24 mouse cellular contexts compared by ENCODE assay signal in the genomic region with DNA sequence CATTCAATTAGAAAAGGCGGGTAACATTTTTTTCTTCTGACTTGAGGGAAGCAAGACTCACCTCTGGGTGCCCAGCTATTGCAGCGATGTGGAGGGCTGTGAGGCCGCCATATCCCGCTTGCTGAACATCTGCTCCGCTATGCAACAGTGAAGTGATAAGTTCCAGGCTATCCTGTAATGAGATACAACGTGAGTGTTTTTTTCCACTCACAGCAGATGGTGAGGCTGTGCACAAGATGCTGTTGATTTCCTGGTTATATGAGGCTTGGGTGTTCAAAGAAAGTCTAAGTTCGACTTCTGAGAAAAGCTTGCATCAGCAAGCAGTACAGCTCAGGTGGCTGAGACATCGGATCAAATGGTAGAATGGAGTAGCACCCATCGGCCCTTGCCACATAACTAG. TPM values are rescaled to one million over a fixed set of nuclear protein-coding genes. Genes with fewer than 3 reads are reported as not detected.
DNase-seq lines count a peak whose midpoint lies in the region; ATAC-seq and TF ChIP-seq lines count a peak whose summit lies in the region.
"Had no signal": no experiment of that assay in that cellular context is flagged by ENCODE, and none has a peak within 500 bp of the region (broad histone marks: within the 10 kb centered on the region; RNA-seq: fewer than 3 reads in every experiment).

No protein-coding gene starts in this region.

- no peak overlapping the region for H3K27ac ChIP-seq in thymus, adult 2 months (ENCODE audit: control insufficient read depth, insufficient read depth, low read length)
- no peak overlapping the region for H3K27ac ChIP-seq in liver, postnatal 0 days (ENCODE audit: low read depth)
- H3K27ac ChIP-seq: heart, embryonic 13.5 days; hindbrain, postnatal 0 days; midbrain, embryonic 10.5 days; neural tube, embryonic 12.5 days had no signal

- TF ChIP-seq POLR2A in thymus, adult 2 months (IDR thresholded peaks at IDR 0.05; ENCODE audit: control insufficient read depth, extremely low read depth, insufficient read depth, low read length, poor library complexity): no peak

- intact Hi-C loops in left cerebral cortex, postnatal 25 days (cut with DNase I): no loop called here

- no peak for TF ChIP-seq EP300 in liver, postnatal 0 days (IDR thresholded peaks at IDR 0.05; ENCODE audit: low read depth)

- H3K4me3 ChIP-seq in thymus, adult 2 months (ENCODE audit: control insufficient read depth, insufficient read depth, low read length): no peak overlapping the region
- no peak overlapping the region for H3K4me3 ChIP-seq in liver, postnatal 0 days (ENCODE audit: low read depth, low read length)
- H3K4me3 ChIP-seq: heart, embryonic 13.5 days; midbrain, embryonic 10.5 days; neural tube, embryonic 12.5 days had no signal

- H3K9ac ChIP-seq in liver, postnatal 0 days (replicated peaks): no peak overlapping the region
- H3K9ac ChIP-seq: heart, embryonic 13.5 days; neural tube, embryonic 12.5 days had no signal

- H3K4me2 ChIP-seq in liver, postnatal 0 days (ENCODE audit: low read depth, low read length): no peak overlapping the region
- H3K4me2 ChIP-seq: heart, embryonic 13.5 days; neural tube, embryonic 12.5 days had no signal

- H3K27me3 ChIP-seq in thymus, adult 2 months (ENCODE audit: control insufficient read depth, insufficient read depth, low read length): no peaks in the 10 kb centered on the region
- no peaks in the 10 kb centered on the region for H3K27me3 ChIP-seq in liver, postnatal 0 days (ENCODE audit: insufficient read depth, low read length)
- H3K27me3 ChIP-seq: heart, embryonic 13.5 days; neural tube, embryonic 12.5 days had no signal

- ATAC-seq in liver, postnatal 0 days: no peak
- ATAC-seq: hindbrain, postnatal 0 days had no signal

- no peaks in the 10 kb centered on the region for H3K36me3 ChIP-seq in thymus, adult 2 months (ENCODE audit: control insufficient read depth, insufficient read depth, low read length)
- H3K36me3 ChIP-seq in liver, postnatal 0 days (replicated peaks; ENCODE audit: insufficient read depth, low read length): no peaks in the 10 kb centered on the region
- H3K36me3 ChIP-seq: midbrain, embryonic 10.5 days; neural tube, embryonic 12.5 days had no signal

- H3K9me3 ChIP-seq in liver, postnatal 0 days (ENCODE audit: low read length): no peaks in the 10 kb centered on the region
- H3K9me3 ChIP-seq: heart, embryonic 13.5 days; midbrain, embryonic 10.5 days; neural tube, embryonic 12.5 days had no signal

- 95% methylated on average over 9 of the region's 9 CpGs for WGBS in thymus, adult 2 months
- WGBS in liver, postnatal 0 days (ENCODE audit: insufficient replicate concordance): 78% methylated on average over 9 of the region's 9 CpGs

- no peak for TF ChIP-seq CTCF in thymus, adult 2 months (IDR thresholded peaks at IDR 0.05; ENCODE audit: borderline replicate concordance, control insufficient read depth, extremely low read depth, insufficient read depth, low read length, poor library complexity)
- TF ChIP-seq CTCF in liver, postnatal 0 days (IDR thresholded peaks at IDR 0.05; ENCODE audit: low read depth): no peak

- H3K4me1 ChIP-seq in thymus, adult 2 months (replicated peaks; ENCODE audit: control insufficient read depth, insufficient read depth, low read length): no peaks in the 10 kb centered on the region
- no peaks in the 10 kb centered on the region for H3K4me1 ChIP-seq in liver, postnatal 0 days (ENCODE audit: insufficient read depth)
- H3K4me1 ChIP-seq: heart, embryonic 13.5 days; neural tube, embryonic 12.5 days had no signal

- DNase-seq in right cerebral cortex, adult 18-20 months: peak; percentile 39
- DNase-seq in right cerebral cortex, postnatal 14 days: no peak
- DNase-seq in layer of hippocampus, adult 8-10 months (ENCODE audit: low spot score in 2 of 2): peak; percentile 25 to 62
- peak; percentile 39 to 60 for DNase-seq in left cerebral cortex, postnatal 25 days (ENCODE audit: low spot score in 2 of 2)
- DNase-seq in thymus, adult 2 months: no peak
- no peak for DNase-seq in liver, postnatal 0 days
- no peak for DNase-seq in spleen, postnatal 10 days (ENCODE audit: low spot score in 2 of 2)
- DNase-seq: adrenal gland, postnatal 36 days; cerebellum, postnatal 10 days; kidney, adult 8-10 months; kidney, postnatal 25 days; lung, adult 2 months; lung, postnatal 4 days; thymus, postnatal 14 days had no signal

RNA-seq across cellular contexts. Expression of a gene that starts 25.0 kb away (rescaled TPM):
- under 1 TPM; 0.12 to 0.49 (median 0.27) TPM for total RNA-seq in layer of hippocampus, adult 8-10 months (2022)
- under 1 TPM; 0.34 to 0.41 TPM for total RNA-seq in left cerebral cortex, postnatal 25 days (2021)
- polyA plus RNA-seq in thymus, adult 2 months (2012; rRNA removed): 0.26 and 3.4 TPM in 2 replicates
- polyA plus RNA-seq in liver, postnatal 0 days (2015; fragmentation: Nextera tagmentation; extraction: Ambion mirVana): not detected in 2 replicates
- total RNA-seq: adrenal gland, postnatal 36 days; ES-E14; hematopoietic stem cell, adult 5-6 weeks; hindbrain, postnatal 0 days; liver, adult 2 months had no signal
- polyA plus RNA-seq: embryonic facial prominence, embryonic 14.5 days; gonadal fat pad, adult 2 months; liver, adult 2 months; midbrain, embryonic 10.5 days; neural tube, embryonic 12.5 days; stomach, embryonic 14.5 days had no signal

Comparison
In these comparisons a context has a peak if more than half of its experiments do, and no peak if none do; other contexts are left out.
1. DNase-seq: peak in right cerebral cortex, adult 18-20 months (single experiment), layer of hippocampus, adult 8-10 months (2 of 2) and left cerebral cortex, postnatal 25 days (2 of 2); none in right cerebral cortex, postnatal 14 days (single experiment), thymus, adult 2 months (single experiment), liver, postnatal 0 days (single experiment) and spleen, postnatal 10 days (0 of 2).